Mouse (Mus musculus): ENCODE measurements around the gene Arfgef3. TPM values are rescaled to one million over a fixed set of nuclear protein-coding genes. Genes with fewer than 3 reads are reported as not detected.

Gene Arfgef3
- under 1 TPM; 0.25 to 0.30 TPM for polyA plus RNA-seq (2017; shearing (Covaris generic))

DNA sequence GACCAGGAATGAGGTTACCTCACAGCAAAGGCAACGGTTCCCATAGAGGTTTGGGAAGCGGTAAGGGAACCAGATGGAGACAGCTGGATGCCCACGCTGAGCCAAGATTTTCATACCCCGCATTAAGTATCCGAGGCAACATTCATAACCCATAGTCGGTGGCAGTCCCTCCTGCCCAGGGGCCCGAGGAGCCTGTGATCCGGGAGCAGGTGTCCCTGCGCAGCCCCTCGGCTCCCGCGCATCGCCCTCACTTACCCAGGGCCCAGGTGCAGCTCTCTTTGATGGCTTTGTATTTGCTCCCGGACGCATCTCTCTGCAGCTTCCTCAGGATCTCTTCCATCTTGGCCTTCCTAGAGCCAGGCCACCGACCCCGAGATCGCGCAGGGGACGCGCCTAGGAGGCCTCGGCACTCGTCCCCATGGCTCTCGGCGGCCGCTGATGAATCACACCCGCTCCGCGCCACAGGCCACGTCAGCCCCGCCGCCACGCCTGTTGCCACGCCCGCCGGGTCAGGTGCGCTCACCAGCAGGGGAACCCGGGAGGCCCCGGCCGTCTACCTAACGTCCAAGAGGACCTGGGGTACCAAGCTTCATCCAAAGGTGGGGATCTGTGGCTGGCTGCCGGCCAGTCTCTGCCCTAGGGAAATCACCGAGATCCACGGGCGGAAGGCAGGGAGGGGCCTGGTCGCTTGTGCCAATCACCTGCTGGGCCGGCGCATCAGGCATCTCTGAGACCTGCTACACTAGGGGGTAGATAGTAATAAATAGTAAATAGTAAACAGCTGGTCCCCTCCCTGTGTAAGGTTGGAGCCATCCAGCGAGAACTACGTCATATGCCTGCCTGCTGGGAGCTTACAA is at the start of gene Arfgef3:
Gene Arfgef3 (minus strand): TSS at position 664 of the 857 bp plus-strand sequence.
- ATAC-seq = peak; percentile 52

DNA sequence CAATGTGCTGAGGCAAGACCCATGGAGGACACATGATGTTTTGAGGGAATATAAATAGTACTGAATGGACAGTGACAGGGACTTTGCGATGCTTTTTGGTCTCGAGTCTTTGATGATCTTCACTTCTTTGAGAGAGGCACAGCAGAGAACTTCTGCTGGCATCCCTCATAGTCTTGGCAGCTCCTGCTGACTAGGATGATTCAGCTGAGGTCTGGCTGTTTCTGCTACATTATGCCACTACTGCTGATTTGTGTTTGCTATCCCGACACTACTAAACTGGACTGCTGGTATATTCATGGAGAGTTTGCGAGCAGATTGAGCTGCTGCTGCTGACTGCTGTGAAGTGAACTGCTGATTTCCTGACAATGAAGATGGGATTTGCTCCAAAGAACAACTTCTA is 46.3 kb upstream of the Arfgef3 start:
- no peak for ATAC-seq

DNA sequence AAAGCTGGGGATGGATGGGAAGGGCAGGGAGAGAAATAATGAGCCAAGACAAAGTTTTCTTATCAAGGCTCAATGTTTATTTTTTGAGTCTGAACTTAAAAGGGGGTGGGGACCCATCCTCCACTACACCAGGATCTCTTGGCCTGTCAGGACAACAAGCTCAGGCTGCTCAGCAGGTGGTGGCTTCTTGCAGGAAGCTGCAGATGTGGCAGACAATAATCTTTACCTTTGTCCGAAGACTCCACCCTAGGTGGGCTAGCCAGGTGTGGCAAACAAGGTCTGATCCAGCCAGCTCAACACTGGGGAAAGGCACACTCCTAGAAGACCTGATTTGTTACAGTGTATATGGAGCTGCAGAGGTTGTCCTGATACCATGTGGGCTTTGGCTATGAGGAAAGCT is 44.9 kb upstream of the Arfgef3 start:
- ATAC-seq = no peak

DNA sequence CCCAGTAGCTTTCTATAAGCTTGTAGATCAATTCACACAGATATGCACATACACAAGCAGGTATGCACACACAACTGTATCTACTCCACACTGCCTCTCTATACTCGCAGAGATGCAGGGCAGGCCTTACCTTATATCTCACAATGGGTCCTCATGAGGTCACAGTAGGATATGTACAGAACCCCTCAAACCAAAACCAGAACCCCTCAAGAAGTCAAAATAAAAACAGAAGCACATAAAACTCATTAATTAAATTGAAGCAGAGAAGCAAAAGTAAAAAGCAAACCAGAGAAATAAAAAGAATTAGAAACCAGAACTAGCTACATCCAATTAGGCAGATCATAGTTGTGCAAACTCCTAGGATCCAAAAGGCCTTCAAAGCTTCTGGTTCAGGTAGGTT is 42.9 kb upstream of the Arfgef3 start, which contains the start of gene Gm4922:
Gene Gm4922 (minus strand): TSS at position 101 of the 400 bp plus-strand sequence.
- ATAC-seq = no peak

DNA sequence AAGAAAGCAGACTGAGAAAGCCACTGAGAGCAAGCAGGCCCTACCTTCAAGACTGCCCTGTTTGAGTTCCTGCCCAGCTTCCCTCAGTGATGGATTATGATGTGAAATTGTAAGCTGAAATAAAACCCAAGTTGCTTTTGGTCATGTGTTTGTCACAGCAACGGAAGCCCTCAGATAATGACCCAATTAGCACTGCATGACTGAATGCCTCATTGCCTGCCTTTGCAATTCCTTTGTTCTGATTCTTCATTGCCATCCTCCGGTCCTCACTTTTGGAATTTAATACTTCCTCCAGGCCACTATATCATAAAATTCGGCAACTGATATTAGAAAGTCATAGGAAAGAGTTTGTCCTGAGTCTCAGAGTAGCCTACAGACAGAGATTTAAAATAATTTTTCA is 33.8 kb upstream of the Arfgef3 start:
- ATAC-seq = no peak

DNA sequence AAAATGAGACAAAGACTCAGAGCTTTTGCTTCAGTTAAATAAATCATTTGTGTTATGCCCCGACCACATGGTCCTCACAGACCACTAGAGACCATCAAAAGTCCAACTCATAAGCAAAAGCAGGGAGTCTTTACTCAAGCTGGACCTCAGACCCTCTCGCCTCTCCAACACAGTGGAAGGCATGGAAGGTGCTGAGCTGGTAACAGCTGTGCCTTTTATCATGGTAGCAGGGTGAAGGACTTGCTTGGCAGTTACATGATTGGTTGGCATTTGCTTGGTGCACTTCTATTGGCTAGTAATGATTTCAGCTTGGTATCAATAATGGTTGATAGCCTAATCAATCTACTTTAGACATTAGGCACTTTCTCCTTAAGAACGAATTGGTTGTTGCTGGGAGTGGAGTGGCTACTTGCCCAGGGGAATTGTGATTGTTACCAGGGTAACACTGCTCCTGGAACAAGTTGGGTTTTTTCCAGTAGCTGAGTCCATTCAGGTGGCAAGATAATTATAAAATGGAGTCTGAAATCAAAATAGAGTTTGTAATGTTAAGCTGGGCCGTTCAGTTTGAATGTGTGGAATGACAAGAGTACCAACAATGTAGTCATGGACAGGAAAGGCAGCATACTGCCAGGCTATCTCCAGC is 28.9 kb upstream of the Arfgef3 start:
- ATAC-seq = no peak

DNA sequence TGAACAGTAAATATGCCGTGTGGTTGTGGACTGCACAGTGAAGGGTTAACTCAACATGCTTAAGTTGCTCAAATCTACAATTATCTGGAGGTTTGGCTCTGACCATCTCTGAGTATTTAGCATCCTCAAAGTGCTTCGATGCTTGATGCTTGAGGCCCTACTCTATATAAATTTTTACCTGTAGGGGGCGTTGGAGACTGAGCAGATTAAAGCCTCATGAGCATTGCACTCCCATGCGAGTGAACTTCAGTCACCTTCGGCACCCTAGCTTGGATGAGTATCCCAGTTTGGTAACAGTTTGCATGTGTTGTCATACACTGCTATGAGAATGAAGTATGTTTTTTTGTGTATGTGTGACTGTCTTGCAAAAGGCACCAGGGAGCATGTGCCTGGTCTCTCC is 26.2 kb upstream of the Arfgef3 start:
- ATAC-seq = no peak

DNA sequence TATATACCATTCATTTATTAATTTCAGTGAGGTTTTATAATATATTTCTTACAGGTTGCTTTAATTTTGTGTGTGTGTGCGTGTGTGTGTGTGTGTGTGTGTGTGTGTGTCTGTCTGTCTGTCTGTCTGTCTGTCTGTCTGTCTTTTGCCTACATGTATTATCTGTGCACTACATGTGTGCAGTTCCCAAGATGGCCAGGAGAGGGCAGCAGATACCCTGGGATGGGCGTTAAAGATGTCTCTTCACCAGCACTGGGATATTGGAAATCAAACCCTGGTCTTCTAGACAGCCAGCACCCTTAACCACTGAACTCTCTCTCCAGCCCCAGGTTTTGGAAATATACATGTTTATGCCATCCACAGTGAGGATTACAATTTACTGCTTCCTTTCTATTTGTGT is 16.5 kb upstream of the Arfgef3 start:
- no peak for ATAC-seq

DNA sequence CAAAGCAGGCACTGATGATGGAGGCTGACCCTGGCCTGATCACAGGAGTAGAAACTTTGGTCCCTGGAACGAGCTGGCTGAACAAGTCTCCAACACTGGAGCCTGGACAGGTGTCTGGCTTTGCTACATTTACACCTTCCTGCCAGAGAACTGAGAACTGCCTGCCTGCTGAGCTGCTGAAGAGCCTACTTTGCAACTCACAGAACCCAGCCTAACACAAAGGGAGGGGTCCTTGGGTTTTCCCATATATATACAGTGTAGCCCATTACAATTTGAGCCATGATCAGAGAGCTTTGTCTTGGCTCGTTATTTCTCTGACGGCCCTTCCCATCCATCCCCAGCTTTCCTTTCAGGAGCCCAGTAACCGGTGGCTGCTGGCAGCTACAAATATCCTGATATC is 6.3 kb upstream of the Arfgef3 start:
- no peak for ATAC-seq

DNA sequence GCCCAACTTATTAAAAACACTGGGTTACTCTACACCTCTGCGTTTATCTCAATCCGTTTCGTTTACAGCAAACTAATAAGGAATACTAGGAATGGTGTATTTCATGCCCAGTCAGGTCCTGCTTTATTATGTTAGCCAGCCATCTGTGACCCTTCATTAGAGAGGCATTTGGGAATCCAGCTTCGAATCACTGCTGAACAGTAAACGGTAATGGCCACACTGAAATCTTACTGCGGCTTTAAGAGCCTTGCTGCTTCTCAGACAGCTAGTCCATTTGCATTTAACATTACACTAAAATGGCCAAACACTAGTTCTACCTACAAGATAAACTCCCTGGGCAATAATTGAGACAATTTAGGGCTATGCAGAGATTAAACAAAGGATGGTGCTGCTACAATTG is 1.7 kb downstream of the Arfgef3 start:
- ATAC-seq = no peak

DNA sequence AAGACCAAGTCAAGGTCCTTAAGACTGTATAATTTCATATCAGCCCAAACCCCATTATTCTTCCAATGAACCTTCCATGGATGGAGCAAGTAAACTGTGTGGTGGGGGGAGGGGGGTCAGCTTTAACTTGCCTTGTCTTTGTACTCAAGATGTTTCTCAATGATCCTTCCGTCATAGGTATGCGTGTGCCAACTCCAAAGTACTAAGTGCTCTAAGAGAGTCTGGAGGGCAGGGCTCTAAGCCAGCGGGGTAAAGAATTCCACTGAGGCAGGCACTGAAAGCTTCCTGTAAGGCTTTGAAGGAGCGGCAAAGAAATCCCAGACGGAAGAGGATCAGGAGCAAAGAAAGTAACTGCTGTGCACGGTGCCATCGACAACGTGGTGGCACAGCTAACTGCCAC is 2.7 kb downstream of the Arfgef3 start:
- no peak for ATAC-seq

DNA sequence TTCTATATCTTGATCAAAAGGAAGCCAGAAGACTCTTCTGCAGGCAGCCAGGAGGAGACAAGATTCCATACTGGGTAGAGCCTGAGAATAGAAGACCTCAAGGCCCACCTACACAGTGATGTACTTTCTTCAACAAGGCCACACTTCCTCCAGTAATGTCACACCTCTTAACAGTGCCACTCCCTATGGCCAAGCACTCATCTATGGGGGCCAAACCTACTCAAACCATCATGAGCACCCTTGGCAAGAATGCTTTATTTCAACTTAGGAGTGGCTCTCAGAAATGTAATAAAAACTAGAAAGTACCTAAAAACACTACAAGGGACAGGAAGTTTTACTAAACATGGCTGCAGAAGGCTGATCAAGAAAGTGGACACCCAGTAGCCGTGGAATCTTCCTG is 15.2 kb downstream of the Arfgef3 start:
- no peak for ATAC-seq

DNA sequence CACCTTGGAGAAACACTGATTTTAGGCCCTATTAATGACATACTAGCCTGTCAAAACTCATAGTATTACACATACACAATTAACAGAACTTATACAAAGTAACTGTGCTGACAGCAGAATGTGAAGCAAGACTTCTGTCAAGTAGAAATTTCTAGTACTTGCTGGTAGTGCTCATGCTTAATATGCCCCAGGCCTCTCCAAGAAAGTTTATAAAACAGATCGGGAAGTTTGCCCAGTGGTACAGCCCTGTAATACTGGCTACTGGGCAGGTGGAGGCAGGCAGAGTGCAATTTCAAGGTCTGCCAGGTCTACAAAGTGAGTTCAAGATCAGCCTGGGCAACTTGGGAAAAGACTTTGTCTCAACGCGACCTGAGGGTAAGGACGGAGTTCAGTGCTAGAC is 32.3 kb downstream of the Arfgef3 start:
- ATAC-seq = no peak

DNA sequence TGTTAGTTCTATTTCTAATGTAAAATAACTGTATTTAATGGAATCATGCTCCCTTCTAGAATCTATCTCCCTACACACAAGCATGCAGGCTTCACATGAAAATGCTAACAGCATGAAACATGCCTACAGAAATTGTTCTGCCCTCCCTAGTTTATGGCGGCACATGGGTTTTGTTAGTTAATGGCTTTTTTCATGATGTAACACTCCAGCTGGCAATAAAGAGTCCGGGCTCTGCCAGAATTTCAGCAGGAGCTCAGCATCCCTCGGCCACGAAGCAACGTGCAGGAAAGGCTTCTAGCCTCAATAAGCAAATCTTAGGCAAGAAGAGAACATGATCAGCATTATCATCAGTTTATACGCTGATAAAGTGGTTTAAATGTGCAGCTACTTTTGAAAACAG is 32.8 kb downstream of the Arfgef3 start:
- ATAC-seq = no peak

DNA sequence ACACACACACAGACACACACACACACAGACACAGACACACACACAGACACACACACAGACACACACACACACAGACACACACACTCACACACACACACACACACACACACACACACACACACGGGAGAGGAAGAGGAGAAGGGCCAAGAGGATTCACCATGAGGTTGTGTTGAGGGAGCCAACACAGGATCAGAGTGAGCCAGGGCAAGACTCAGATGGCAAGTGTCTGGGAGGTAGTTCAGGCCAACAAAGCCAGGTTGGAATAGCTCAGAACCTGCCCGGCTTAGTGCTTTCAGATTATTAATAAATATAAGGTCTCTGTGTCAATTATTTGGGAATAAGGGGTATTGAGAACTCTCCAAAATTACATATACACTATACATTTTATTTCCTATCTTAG is 33.9 kb downstream of the Arfgef3 start:
- ATAC-seq = no peak

DNA sequence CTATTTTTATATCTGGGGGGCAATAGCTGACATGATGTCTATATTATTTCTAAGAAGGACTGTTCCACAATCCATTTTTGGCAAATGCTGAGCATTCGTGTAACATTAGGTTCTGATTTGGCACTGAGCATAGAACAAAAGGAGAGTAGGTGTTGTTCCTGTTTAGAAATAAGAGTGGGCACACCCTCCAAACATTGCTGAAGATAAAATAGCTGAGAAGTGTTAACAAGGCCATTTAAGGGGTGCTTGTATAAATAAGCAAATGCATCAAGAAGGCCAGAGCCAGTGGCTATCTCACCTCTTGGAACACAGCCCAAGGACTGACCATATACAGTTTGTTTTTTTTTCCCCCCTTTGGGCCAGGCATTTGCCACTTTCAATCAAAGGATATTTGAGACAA is 35.1 kb downstream of the Arfgef3 start:
- ATAC-seq = no peak

DNA sequence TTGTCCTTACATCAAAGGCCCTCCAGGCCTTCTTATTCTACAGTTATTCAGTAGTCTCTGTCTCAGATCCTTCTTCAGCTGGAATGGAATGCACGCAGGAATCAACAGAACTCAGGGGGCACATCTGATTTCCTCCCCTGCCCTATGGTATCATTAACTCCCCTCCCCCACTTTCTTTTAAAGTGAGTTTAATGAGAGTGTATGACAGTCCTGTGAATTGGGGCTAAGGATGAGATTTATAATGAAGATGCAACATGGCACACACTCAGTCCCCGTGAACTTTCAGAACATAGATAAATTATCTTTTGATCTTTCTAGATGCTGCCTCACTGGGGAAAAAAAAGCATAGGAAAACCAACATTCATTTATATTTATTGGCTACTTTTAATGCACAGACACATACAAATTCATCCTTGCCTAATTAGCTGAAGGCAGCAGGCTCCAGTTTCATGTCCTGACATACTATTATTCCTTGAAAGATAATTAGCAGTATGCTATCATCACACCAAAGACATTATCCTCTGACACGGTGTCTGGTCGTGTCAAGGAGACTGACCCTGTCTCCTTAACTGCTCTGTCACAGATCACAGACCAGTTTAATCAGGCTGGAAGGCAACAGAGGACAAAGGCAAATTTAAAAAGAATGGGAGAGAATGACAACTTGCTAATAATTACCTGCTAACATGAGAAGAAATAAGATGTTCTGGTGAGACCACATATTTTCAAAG is 39.2 kb downstream of the Arfgef3 start:
- no peak for ATAC-seq

DNA sequence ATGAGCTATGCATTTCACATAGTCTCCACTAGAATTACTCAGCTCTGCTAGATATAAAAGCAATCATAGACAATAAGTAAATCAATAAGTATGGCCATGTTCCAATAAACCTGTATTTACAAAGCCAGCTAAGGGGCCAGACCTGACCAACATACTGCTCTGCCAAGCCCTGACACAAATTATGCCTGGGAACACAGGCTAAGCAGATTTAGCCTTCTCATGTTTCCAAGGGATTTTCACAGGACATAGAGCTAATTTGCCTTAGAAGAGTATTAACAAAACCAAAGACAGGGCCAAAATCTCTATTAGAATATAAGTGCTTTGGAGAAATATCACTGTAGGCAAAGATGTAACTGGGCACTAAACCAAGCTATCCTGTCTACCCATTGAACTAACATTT is 42.2 kb downstream of the Arfgef3 start:
- ATAC-seq = no peak

DNA sequence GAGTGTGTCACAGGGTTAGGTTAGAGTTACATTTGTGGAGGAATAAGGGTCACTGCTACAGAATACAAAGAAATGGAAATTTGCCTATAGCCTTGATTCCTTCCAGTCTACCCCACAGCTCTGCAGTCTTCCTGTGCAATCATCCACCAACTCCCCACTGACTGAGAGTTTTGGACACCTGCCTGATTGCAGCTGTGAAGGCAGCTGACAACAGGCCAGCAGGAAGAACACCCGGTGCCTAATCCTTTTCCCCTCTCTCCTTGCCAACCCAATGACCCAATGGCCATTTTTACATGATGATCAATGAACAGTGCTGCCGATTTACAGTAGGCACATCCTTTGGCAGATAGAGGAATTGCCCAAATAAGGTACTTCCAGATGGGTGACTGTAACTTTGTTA is 43.6 kb downstream of the Arfgef3 start:
- no peak for ATAC-seq

DNA sequence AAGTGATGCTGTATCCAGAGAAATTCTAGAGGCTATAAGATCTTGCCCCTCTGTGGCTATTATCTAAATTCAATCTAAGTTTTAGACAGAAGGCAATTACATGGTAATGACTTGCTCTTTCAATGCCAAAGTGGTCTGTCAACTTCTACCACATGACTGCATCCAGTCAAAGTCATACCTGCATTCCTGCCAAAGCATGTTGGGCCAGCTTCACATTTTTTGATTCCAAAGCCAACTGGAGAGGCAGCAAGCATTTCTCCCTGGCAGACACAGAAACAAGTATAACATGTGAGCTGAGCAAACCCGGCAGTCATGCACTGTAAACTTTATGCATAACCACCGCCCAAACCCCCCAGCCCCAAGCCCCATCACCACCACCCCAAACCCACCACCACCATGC is 44.6 kb downstream of the Arfgef3 start:
- no peak for ATAC-seq

DNA sequence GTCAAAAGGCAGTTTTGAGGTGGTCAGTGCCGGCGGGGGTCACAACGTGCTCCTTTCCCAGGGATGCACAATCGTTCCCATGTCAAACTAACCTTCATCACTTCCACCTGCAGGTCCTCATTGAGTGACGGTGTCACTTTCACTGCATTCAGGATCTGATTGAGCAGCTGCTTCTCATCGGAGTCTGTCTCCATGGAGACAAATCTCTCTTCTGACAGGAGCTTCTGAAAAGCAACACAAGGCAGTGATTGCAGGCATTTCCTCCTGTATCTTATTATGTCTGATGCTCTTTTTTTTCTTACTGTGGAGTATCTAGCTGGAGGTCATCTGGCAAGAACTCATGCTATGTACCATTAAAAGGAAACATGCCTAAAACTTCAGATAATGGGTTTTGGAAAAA is 47.3 kb downstream of the Arfgef3 start:
- no peak for ATAC-seq

DNA sequence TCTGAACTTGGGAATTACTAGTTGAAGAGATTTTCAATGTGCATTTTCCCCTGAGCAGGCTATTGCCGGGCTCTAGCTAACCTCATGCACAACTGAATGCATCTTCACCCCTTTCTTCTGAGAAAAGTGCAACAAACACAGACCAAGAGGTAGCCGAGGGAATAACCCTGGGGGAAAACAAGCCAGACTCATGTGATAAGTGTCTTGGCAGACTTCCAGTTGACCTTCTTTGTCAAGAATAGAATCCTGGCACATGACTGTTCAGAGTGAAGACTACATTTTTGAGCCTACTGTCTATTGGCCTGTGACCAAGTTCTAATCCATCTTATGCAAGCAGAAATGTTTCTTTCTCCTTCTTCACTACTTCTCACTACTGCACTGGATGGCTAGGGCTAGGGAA is 55.5 kb downstream of the Arfgef3 start:
- no peak for ATAC-seq

DNA sequence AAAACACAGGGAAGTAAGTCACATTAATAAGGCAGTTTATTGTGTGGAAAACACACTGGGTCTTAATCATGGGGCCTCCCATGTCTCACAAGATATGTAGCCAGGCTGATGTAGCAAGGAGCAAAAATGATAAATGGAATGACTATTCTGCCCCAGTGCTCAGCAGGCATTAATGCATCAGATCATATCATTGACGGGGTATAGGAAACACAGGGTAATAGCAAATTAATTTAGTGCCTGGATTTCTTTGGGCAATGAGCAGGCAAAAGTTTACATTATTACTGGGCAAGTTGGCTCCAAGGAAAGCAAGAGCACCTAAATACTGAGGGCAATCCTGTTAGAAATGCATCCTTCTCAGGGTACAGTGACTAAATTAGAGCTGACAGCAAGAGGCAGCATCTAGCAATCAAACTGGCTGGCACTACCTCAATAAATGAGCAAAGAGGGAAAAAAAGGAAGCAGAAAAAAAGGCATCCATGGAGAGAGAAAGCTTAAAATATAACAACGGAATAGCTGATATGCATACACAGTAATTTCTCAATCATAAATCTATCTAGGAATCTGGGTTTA is 62.3 kb downstream of the Arfgef3 start:
- ATAC-seq = no peak
